Mouse (Mus musculus) heart, embryonic 10.5 days (tissue): ENCODE measurements around the gene Gins1. TPM values are rescaled to one million over a fixed set of nuclear protein-coding genes. Genes with fewer than 3 reads are reported as not detected.
A peak's percentile ranks its signal among the peaks of the same experiment; 100 is the strongest.
"Not testable (repeated sequence)": the region's sequence is repeated elsewhere in the genome, so short reads cannot be mapped to it uniquely, and the experiment has no call there.

ENCODE experiments used
- DNase-seq: peaks from one replicate; pipeline ENCODE4 v3.0.0-alpha.2; 2017; ENCODE audit warnings: low spot score
- H3K27ac ChIP-seq: fragments of 300-500 bp; sonication (generic); 2 replicates; pipeline ENCODE4 v1.5.1; 2016; ENCODE audit warnings: mild to moderate bottlenecking
- H3K27me3 ChIP-seq: fragments of 300-500 bp; sonication (generic); 2 replicates; pipeline ENCODE4 v1.6.1; 2016; ENCODE audit warnings: mild to moderate bottlenecking; ENCODE audit not compliant: poor library complexity, insufficient read depth, severe bottlenecking
- H3K36me3 ChIP-seq: fragments of 300-500 bp; sonication (generic); 2 replicates; pipeline ENCODE4 v1.6.1; 2016; ENCODE audit warnings: mild to moderate bottlenecking, moderate library complexity
- H3K4me1 ChIP-seq: fragments of 300-500 bp; sonication (generic); 2 replicates; pipeline ENCODE4 v1.6.1; 2016; ENCODE audit warnings: mild to moderate bottlenecking
- H3K4me3 ChIP-seq: fragments of 300-500 bp; sonication (generic); 2 replicates; pipeline ENCODE4 v1.5.1; 2016; ENCODE audit warnings: mild to moderate bottlenecking, moderate library complexity
- H3K9me3 ChIP-seq: fragments of 300-500 bp; sonication (generic); 2 replicates; pipeline ENCODE4 v1.6.1; 2016; ENCODE audit warnings: mild to moderate bottlenecking, moderate library complexity
- WGBS: fragments of 180-500 bp; shearing (Covaris S2); methylation state at CpG from one replicate; pipeline ENCODE4 v1.1.7; 2016; 5-methylcytosine and 5-hydroxymethylcytosine counted together
- polyA plus RNA-seq: library from polyadenylated mRNA; unstranded; fragments of >200 nt; fragmentation: Nextera tagmentation; extraction: Ambion mirVana; gene quantifications from 2 replicates; pipeline ENCODE4 v1.2.1, GENCODE M21; 2016

Gins1 gene
- polyA plus RNA-seq, 1 experiment from 2014 or later: 57.1 TPM

DNA sequence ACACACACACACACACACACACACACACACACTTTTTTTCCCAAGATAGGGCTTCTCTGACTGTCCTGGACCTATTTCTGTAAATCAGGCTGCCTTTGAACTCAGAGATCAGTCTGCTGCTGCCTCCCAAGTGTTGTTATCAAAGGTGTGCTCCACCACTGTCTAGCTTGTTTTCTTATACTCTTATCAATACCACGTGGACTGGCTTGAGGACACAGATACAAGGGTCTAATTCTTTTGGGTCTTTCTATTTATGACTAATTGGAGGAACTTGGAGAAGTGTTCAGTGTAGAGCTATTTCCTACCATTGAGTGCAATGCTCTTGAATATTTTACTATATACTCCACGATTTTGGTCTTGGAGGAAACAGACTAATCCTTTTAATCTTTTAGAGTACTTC lies 17.8 kb upstream of the Gins1 start:
- Histone ChIP-seq H3K36me3 (no peaks in the 10 kb centered on the region), H3K9me3 (no peaks in the 10 kb centered on the region), H3K27ac (no peak overlapping the region), H3K27me3 (no peaks in the 10 kb centered on the region), H3K4me3 (no peak overlapping the region), H3K4me1 (peaks cover 18% of the 10 kb centered on the region; the same call in 1 of the 2 replicates)
- 50% methylated on average over 2 of the region's 2 CpGs for WGBS
- DNase-seq: no peak

DNA sequence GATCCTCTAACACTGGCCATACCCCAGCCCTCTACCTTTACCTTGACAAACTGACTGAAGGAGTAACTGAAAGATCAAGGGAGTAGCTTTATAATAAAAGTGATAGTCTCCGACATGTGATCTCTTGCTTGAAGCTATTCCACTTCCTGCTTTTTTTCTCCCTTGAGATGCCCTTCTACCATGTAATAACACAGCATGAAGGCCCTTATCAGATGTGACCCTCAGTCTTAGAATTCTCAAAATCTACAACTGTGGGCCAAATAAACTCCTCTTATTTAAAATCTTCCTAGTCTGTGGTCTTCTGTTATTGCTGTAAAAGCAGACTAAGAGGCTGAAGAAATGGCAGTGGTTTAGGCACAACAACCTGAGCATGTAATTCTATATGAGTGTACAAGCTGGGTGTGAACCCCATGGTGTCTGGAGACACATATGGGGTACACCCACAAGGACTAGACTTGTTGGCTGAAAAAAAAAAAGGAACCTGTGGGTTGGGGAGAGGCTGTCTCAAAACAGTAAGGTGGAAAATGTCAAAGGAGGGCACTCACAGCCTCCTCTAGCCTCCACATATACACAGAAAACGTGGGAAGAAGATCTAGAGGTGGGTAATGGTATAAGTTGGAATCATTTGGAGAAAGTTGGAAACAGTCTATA lies 10.5 kb upstream of the Gins1 start:
- Histone ChIP-seq H3K9me3 (no peaks in the 10 kb centered on the region), H3K4me1 (no peaks in the 10 kb centered on the region), H3K27me3 (no peaks in the 10 kb centered on the region), H3K36me3 (no peaks in the 10 kb centered on the region), H3K27ac (no peak overlapping the region), H3K4me3 (no peak overlapping the region)
- no peak for DNase-seq
- WGBS: 92% methylated on average over 2 of the region's 2 CpGs

DNA sequence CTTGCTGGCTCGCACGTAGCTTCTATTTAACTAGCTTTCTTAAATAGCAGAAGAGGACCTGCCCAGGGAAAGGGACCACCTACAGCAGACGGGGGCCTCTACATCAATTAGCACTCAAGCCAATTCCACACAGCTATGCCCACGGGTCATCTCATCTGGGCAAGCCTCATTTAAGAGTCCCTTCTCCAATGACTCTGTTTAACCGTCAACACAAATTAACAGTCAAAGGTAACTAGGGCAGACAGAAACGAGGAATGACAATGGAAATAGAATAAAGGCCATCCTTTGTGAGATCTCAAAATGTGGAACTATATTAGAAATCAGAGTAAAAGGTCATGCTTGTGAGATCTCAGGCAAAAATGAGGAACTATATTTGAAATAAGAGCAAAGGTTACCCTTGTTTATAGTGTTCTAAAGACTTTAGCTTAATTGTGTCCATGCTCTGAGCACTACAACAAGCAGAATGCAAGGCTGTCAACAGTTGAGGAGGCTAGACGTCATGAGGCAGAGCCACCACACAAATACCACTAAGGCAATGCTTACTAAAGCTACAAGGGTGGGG lies 9.4 kb upstream of the Gins1 start:
- WGBS: 81% methylated on average over 7 of the region's 7 CpGs
- DNase-seq: no peak
- no peak overlapping the region for H3K4me3 ChIP-seq
- no peaks in the 10 kb centered on the region for H3K27me3 ChIP-seq
- H3K9me3 ChIP-seq: no peaks in the 10 kb centered on the region
- no peak overlapping the region for H3K27ac ChIP-seq
- H3K36me3 ChIP-seq: peaks cover 3% of the 10 kb centered on the region; the same call in 1 of the 2 replicates
- H3K4me1 ChIP-seq: no peaks in the 10 kb centered on the region

DNA sequence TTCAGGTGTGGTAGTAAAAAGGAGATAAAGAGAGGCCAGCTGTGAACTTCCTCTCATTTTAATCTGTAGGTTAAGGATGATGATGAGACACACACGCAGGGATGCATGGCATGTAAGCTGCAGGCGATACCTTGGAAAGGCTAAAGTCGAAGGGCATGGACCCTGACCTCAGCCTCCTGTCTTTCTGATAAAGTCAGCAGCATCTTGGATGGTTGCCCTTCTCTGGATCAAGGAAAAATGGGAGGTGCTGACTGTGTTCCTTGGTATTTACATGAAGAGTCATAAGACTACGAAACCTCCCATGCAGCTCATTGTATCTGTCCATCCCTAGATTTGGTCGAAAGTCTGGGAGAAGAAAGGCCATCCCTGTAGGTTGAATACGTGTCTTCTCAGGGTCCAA lies 4.9 kb upstream of the Gins1 start:
- H3K27me3 ChIP-seq: no peaks in the 10 kb centered on the region
- H3K27ac ChIP-seq: no peak overlapping the region
- no peaks in the 10 kb centered on the region for H3K9me3 ChIP-seq
- no peak overlapping the region for H3K4me3 ChIP-seq
- WGBS: 82% methylated on average over 6 of the region's 6 CpGs
- DNase-seq: no peak
- peaks cover 9% of the 10 kb centered on the region for H3K4me1 ChIP-seq
- peaks cover 3% of the 10 kb centered on the region; the same call in 1 of the 2 replicates for H3K36me3 ChIP-seq

DNA sequence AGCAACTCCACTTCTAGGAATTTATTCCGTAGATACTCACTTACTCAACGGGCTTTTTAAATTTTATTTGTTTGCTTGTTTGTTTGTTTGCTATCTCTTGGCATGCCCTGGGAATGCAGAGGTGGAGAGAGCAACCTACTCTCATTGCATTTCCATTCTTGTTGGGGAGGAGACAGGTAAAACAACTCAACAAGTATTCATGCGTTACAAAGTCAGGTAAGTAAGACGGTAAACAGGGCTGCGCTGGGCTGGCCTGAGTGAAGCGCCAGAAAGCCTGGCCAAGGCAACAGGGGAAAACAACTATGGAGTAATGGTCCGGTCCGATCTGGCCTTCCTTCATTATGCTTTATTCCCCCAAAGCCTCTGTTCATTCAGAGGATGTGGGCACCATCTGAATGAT lies 2.9 kb upstream of the Gins1 start:
- Histone ChIP-seq H3K4me3 (no peak overlapping the region), H3K27ac (no peak overlapping the region), H3K36me3 (peaks cover 3% of the 10 kb centered on the region; the same call in 1 of the 2 replicates), H3K27me3 (no peaks in the 10 kb centered on the region), H3K4me1 (peaks cover 9% of the 10 kb centered on the region), H3K9me3 (no peaks in the 10 kb centered on the region)
- no peak for DNase-seq
- WGBS: 90% methylated on average over 8 of the region's 8 CpGs

DNA sequence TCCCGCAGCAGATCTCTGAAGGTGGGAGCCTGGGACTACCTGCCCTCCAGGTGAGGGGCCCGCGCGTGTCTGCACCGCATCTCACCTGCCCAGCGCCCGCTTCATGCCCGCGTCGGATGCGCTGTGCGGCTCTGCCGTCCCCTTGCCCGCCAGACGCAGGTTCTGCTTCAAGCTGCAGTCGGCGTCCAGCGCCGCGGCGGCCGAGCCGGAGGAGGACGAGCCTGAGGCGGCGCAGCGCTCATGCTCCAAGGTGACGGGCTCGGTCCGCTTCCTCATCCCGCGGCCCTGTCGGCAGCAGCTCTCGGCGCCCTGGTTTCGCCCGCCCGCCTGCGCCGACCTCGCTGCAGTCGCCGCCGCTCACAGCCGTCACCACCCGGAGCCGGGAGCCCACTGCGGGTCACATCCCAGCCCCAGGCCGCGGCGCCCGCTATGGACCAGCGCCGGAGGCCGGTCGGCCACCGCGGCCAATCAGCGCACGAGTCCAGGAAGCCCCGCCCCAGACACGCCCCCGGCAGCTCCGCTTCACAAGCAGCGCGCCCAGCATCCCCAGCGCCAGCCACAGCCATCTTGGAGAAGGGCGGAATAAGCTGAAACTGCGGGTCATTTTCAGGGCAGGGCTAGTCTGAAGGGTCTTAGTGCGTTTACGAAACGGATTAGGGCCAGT lies 796 bp upstream of the Gins1 start, which contains the start of gene Abhd12:
TSS of gene Abhd12 (minus strand) at position 470 of the 664 bp plus-strand sequence.
- H3K27ac ChIP-seq: peak within 1 kb of the TSS; percentile 92
- H3K4me3 ChIP-seq: peak within 1 kb of the TSS; percentile 83
- WGBS: under 1% methylated on average over 72 of the region's 72 CpGs
- no peaks in the 10 kb centered on the region for H3K27me3 ChIP-seq
- H3K36me3 ChIP-seq: peaks cover 3% of the 10 kb centered on the region; the same call in 1 of the 2 replicates
- no peaks in the 10 kb centered on the region for H3K9me3 ChIP-seq
- DNase-seq: peak; percentile 99
- H3K4me1 ChIP-seq: peaks cover 9% of the 10 kb centered on the region

DNA sequence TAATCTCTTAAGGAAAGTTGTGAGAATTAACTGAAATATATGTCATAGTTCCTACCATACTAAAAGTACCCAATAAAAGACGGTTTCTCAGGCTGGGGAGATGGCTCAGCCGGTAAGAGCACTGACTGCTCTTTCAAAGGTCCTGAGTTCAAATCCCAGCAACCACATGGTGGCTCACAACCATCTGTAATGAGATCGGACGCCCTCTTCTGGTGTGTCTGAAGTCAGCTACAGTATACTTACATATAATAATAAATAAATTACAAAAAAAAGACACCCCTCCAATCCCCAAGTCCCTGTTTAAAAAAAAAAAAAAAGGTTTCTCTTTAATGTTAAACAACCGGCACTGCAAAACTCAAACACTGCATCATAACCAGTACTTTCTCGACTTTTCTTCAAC lies 3.7 kb downstream of the Gins1 start:
- not testable (repeated sequence) for H3K4me1 ChIP-seq, DNase-seq, H3K9me3 ChIP-seq, H3K36me3 ChIP-seq, H3K27me3 ChIP-seq
- WGBS: 43% methylated on average over 6 of the region's 6 CpGs
- H3K4me3 ChIP-seq: peak overlapping the region; percentile 68; the same call in 1 of the 2 replicates
- H3K27ac ChIP-seq: peak overlapping the region; percentile 90

DNA sequence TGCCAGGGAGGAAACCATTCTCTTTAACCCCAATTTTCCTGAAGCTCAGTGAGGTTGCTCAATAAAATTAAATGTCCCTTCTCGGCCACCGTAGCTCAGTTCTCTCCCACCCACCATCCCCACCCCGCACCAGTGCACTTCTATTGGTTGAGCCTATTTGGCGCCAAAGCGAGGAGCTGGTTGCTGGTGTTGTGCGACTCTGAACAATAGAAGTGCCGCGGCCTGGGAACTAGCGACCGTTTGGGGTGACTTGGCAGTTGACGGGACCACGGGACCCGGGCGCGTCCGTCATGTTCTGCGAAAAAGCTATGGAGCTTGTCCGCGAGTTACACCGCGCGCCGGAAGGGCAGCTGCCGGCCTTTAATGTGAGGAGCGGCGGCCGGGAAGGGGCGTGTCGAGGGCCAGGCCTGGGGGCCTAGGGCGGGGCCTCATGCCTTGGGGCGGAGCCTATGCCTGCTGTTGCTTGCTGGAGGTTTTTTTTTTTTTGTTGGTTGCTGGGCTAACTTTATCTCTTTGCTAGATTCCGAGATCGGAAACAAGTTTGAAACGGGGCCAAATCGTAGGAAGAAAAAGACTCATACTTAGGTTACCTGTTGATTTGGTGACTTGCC lies 4.3 kb downstream of the Gins1 start:
- peak overlapping the region; percentile 68 for H3K4me3 ChIP-seq
- H3K27ac ChIP-seq: peak overlapping the region; percentile 90
- peaks cover 5% of the 10 kb centered on the region; the same call in 1 of the 2 replicates for H3K4me1 ChIP-seq
- H3K27me3 ChIP-seq: no peaks in the 10 kb centered on the region
- peak; percentile 96 for DNase-seq
- H3K36me3 ChIP-seq: no peaks in the 10 kb centered on the region
- H3K9me3 ChIP-seq: no peaks in the 10 kb centered on the region
- under 1% methylated on average over 35 of the region's 35 CpGs for WGBS

DNA sequence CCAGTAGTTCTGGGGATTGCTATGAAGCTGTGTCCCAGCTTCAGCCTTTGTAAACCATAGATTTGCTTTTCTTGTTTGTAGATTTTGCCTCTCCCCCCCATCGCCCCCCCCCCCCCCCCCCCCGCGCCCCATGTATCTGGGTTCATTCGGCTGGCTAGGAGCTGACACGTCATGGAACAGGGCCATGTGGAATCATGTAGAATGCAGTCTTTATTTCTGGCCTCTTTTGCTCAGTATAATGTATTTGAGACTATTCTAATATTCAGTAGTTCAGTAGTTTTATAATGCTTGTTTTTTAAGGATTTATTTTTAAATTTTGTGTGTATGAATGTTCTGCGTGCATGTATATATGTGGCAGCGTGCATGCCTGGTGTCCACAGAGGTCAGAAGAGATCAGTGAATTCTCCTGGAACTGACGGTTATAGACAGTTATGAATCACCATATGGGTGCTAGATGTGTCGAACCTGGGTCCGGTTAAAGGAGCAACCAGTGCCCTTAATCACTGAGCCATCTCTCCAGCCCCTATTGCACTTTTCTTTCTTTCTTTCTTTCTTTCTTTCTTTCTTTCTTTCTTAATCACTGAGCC lies 5.2 kb downstream of the Gins1 start:
- Histone ChIP-seq H3K9me3 (no peaks in the 10 kb centered on the region), H3K4me1 (peaks cover 5% of the 10 kb centered on the region; the same call in 1 of the 2 replicates), H3K36me3 (no peaks in the 10 kb centered on the region), H3K4me3 (peak overlapping the region; percentile 68), H3K27me3 (no peaks in the 10 kb centered on the region), H3K27ac (peak overlapping the region; percentile 90)
- DNase-seq: peak; percentile 27
- WGBS: 59% methylated on average over 7 of the region's 10 CpGs

DNA sequence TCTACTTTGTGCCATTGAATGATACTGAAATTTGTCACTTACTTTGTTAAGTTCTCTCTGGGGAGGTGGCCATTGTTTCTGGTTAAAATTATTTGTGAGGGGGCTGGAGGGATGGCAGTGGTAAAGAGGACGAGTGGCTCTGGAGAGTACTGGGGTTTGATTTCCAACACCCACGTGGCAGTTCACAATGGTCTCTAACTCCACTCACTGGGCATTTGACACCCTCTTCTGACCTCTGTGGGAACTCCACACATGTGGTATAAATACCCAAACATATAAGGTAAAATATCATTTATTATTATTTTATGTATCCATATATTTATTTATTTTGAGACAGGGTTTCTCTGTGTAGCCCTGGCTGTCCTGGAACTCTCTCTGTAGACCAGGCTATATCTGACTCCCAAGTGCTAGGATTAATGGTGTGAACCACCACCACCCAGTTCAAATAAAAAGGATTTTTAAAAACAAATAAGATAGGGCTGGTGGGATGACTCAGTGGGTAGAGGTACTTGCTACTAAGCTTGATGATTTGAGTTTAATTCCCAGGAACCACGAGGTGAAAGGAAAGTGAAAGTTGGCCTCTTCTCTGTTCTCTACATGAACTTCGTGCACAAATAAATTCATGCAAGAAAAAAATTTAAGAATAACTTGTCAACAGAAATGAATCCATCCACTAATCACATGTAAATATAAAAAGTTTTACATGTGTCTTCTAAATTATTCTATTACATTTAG lies 9.7 kb downstream of the Gins1 start:
- WGBS: 80% methylated on average over 4 of the region's 4 CpGs
- no peaks in the 10 kb centered on the region for H3K27me3 ChIP-seq
- H3K4me3 ChIP-seq: no peak overlapping the region
- no peaks in the 10 kb centered on the region for H3K9me3 ChIP-seq
- no peak overlapping the region for H3K27ac ChIP-seq
- H3K36me3 ChIP-seq: peaks cover 30% of the 10 kb centered on the region
- DNase-seq: peak; percentile 61
- H3K4me1 ChIP-seq: peaks cover 5% of the 10 kb centered on the region; the same call in 1 of the 2 replicates

DNA sequence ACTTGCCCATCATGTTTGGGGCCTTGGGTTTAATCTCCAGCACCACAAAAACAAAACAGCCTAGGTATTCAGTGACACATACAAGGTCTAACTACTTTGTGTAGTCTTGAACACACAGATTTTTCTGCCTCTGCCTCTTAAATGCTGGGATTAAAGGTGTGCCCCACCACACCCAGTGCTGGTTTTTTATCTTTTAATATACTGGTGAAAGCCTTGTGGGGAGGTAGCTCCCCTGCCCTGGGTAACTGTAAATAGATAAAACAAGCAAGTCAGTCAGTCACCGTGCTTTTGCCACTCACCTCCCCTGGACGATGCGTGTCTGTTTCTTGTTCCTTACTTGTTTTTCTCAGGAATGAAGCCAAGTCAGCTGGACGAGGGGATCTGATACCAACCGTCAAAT lies 10.6 kb downstream of the Gins1 start:
- Histone ChIP-seq H3K4me1 (no peaks in the 10 kb centered on the region), H3K27me3 (no peaks in the 10 kb centered on the region), H3K9me3 (no peaks in the 10 kb centered on the region), H3K27ac (no peak overlapping the region), H3K4me3 (no peak overlapping the region), H3K36me3 (peaks cover 33% of the 10 kb centered on the region)
- 78% methylated on average over 5 of the region's 5 CpGs for WGBS
- DNase-seq: peak; percentile 42

DNA sequence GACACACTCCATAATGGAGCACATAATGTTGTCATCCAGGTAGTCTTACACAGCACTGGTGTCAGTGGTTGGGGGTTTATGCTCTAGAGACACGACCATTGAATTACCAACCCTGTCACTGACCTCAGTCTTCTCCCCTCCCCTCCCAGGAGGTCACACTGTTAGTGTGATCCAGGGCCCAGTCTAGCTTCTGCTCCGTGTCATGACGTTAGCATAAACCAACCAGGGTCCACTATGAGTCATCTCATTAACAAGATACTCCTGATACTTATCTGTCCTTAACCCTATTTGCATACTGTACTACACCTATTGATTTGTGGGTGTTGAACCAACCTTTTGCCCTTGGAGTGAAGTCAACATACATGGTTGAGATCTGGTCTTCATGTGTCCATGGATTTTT lies 13.5 kb downstream of the Gins1 start:
- WGBS: 90% methylated on average over 3 of the region's 3 CpGs
- Histone ChIP-seq H3K9me3 (no peaks in the 10 kb centered on the region), H3K27me3 (no peaks in the 10 kb centered on the region), H3K4me3 (no peak overlapping the region), H3K36me3 (peaks cover 41% of the 10 kb centered on the region), H3K27ac (no peak overlapping the region), H3K4me1 (0 out of 2 replicates have a peak, but pooled peaks cover 10% of the 10 kb centered on the region)
- DNase-seq: peak; percentile 6
